Mouse (Mus musculus): Measurements from ENCODE around the gene Frmpd2.
"Not testable (repeated sequence)": the region's sequence is repeated elsewhere in the genome, so short reads cannot be mapped to it uniquely, and the experiment has no call there.

The Frmpd2 gene

DNA sequence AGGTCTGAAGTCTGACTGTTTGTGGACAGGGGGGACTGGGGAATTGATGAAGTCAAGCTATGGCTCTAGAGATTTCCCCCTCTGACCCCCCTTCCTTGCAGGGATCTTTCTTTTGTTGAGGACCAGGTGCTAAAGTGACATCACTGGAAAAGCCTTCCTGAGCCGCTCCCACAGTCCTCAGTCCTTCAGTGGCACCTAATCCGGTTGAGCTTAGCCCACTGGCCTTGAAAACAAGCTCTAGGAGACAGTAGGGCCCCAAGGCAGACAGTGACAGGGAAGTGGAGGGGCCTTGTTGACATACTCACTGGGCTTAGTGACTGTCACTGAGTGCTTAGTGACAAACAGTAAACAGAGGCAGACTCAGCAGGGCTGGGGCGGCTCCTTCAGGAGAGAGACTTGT, at the start of gene Frmpd2:
TSS of gene Frmpd2 (plus strand) at position 366 of the 400 bp plus-strand sequence.
- no peak for DNase-seq

DNA sequence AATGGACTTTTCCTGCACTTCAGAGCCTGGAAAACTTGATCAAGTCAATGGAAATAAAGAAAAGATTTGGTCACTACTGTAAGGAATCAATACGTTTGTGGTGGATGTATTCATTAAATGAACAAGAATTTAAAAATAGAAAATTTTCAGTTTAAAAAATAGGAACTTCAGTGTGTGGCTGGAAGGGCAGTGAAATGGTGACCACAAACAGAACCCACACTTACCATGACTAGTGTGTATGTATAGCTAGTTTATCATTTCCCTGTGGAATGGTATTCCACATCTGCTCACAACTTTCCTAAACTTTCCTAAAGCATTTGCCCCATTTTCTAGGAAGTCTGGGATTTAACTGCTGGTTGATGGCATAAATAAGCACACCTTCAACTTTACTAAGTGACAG, 48.5 kb upstream of the Frmpd2 start:
- no peak for DNase-seq

- no peak for DNase-seq
These were observed 47.4 kb upstream of the Frmpd2 start for GRCm38 (mm10) chr14:33424124-33424523.

- not testable (repeated sequence) for DNase-seq
These were observed 39.0 kb upstream of the Frmpd2 start for GRCm38 (mm10) chr14:33432485-33432884.

- DNase-seq, result no peak
These were observed 27.7 kb upstream of the Frmpd2 start for GRCm38 (mm10) chr14:33443780-33444179.

DNA sequence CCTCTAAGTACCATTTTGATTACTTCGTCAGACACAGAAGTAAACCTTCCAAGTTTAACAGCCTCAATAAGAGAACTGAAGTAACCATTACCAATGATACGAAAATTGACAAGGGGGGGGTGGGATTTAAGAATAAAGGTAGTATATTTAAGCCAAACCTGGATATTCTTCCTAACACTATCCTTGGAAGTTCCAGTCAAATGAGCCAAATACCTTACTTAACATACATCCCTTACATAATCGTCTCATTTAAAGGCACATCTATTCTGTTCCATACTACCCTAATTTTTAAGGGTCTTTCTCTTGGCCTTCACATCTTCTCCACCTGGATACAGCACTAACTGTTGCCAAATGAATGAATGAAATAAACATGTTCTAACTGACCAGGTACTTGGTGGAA, 25.5 kb upstream of the Frmpd2 start:
- DNase-seq, result no peak

GRCm38 (mm10) chr14:33446561-33447023, 24.9 kb upstream of the Frmpd2 start:
- DNase-seq, result no peak

DNA sequence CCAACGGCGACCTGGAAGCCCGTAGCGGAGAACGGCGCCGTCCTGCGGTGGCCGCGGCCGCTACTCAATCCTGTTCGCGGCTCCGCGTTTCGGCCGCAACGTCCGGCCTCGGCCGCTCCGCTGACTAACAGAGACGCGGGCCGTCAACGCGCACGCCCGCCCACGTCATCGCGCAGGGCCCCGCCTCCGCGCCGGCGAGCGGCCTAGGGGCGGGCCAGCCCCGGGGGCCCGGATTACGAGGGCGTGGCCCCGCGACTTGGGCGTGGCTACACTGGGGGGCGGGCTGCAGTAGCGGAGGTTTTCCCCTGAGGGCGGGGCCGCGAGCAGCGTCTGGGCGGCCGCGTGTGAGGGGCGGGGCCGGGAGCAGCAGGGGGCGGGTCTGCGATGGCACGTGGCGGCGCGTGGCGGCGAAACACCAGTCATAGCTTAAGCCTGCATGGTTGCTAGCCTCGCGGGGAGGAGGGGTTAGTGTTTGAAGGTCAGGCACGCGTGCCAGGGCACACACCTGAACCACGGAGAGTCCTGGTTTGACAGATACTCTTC, 24.4 kb upstream of the Frmpd2 start, which contains the start of gene Mapk8:
TSS of gene Mapk8 (minus strand) at position 132 of the 543 bp plus-strand sequence.
- peak; percentile 98 to 100 for DNase-seq

DNA sequence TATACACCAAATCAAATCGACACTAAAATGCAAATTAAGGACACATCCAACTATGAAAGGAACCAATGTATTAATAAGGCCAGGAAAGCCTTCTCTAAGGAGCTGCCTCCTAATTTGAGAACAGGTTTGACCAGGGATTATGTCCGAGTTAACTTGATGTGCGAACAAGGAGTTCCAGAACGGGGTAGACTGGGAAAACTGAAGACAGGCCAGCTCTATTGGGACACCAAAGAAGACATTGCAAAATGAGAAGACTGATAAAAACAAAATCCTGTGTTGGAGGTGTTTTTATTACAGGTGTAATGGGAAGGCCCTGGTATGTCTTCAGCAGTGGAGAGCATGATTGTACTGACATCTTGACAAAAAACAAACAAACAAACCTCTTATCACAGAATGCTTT, 23.2 kb upstream of the Frmpd2 start:
- DNase-seq, result no peak

- no peak for DNase-seq
These were observed 22.1 kb upstream of the Frmpd2 start for GRCm38 (mm10) chr14:33449296-33449840.

GRCm38 (mm10) chr14:33450331-33450730, 21.2 kb upstream of the Frmpd2 start:
- no peak for DNase-seq

DNA sequence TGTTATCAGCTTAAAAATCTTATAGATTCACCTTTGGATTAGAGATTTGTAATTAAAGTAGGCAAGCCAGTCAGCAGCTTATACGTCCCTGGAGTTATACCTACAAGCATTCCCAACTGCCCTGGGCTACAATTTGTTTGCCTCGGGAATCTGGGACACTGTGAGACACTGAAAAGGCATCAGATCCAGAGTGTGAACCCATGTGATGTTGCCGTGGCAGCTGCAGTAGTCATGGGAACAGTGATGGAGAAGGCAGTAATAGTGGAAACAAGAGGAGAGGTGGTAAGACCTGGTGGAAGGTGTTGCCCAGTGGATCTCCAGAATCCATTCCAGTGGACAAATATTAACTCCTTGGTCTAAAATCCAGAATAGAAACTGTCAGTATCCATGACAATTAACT, 7.8 kb upstream of the Frmpd2 start:
- DNase-seq, result no peak

DNA sequence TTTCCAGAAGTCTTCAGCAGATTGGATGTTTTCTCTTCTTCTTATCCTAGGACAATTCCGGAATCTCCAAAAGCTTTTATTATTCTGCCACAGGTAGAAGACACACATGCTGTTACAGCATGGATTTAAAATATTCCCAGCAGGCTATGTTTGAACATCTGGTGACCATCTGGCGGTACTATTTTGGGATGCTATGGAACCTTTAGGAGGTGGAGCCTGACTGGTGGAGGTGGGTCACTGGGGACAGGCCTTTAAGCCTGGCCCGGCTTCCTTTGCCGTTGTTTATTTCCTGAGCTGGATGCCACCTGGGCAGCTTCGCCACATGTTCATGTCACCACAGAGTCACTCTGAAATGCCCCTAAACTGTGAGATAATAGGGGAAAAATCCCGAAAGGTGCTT, 3.7 kb upstream of the Frmpd2 start:
- DNase-seq, result no peak

GRCm38 (mm10) chr14:33474461-33474860, 3.0 kb downstream of the Frmpd2 start:
- DNase-seq, result no peak

DNA sequence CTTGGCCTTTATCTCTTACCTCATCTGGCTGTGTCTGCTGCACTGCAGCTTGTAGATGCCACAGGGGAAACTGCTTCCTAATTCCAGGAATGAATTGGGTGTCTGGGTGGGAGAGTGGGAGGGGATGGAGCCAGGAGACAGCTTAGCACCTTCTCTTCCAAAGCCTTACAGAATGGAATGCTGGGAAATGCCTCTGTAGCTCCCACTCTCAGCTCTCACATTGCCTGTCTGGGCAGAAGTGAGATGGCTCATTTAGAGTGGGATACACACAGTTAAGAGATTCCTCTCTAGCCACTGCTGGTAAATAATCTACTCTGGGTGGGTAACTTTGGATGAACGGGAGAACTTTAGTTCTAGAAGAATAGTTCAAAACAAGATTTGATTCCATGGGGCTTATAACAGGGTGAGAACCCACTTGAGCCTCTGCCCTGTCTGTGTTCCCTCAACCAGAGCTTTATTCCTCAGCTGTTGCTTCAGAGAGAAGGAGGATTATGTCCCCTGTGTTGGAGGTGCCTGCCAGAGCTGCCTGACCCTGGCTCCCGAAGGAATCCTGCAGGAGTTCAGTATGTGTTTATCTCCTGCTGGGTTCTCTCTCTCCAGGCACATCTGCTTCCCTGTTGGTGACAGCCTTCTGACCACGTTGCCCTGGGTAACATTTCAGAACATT, 4.7 kb downstream of the Frmpd2 start:
- no peak for DNase-seq

- DNase-seq, result no peak
These were observed 10.5 kb downstream of the Frmpd2 start for GRCm38 (mm10) chr14:33481991-33482390.

- no peak for DNase-seq
These were observed 16.5 kb downstream of the Frmpd2 start for GRCm38 (mm10) chr14:33487805-33488550.

GRCm38 (mm10) chr14:33495226-33495625, 23.7 kb downstream of the Frmpd2 start:
- DNase-seq, result no peak

DNA sequence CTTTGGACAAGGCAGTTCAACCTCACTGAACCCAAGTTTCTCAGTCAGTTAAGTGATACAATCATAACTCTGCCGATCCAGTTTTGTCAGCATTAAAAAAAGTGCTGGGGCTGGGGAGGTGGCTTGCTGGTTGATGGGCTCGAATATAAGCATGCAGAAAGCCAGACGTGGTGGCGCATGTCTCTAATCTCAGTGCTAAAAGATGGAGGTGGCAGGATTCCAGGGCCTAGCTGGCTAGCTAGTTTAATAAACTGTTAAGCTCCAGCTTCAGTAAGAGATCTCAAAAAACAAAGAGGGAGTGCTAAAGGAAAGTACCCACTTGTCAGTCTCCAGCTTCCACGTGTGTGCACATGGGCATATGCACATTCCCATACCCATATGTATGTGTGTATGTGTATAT, 25.9 kb downstream of the Frmpd2 start:
- no peak for DNase-seq

- no peak for DNase-seq
These were observed 27.4 kb downstream of the Frmpd2 start for GRCm38 (mm10) chr14:33498849-33499248.

- DNase-seq, result no peak
These were observed 29.1 kb downstream of the Frmpd2 start for GRCm38 (mm10) chr14:33500631-33501030.

- DNase-seq, result no peak
These were observed 31.8 kb downstream of the Frmpd2 start for GRCm38 (mm10) chr14:33503311-33503710.

- DNase-seq, result no peak
These were observed 35.2 kb downstream of the Frmpd2 start for GRCm38 (mm10) chr14:33506696-33507095.

GRCm38 (mm10) chr14:33508660-33509059, 37.2 kb downstream of the Frmpd2 start:
- DNase-seq, result no peak

All from thymus, postnatal 36 days (tissue).